Mouse (Mus musculus) midbrain, embryonic 15.5 days (tissue): ENCODE measurements around the gene Tmx1. TPM values are rescaled to one million over a fixed set of nuclear protein-coding genes. Genes with fewer than 3 reads are reported as not detected.

Source experiments
- ATAC-seq: fragments of 200-750 bp; cut with Nextera tagmentation; replicated peaks from 2 replicates; pipeline ENCODE4 v1.8.0; 2017; ENCODE audit warnings: moderate TSS enrichment
- H3K27ac ChIP-seq: fragments of 300-500 bp; sonication (generic); 2 replicates; pipeline ENCODE4 v1.5.1; 2015; ENCODE audit warnings: mild to moderate bottlenecking, inconsistent platforms
- H3K27me3 ChIP-seq: fragments of 300-500 bp; sonication (generic); replicated peaks from 2 replicates; pipeline ENCODE4 v1.6.1; 2015; ENCODE audit warnings: inconsistent platforms
- H3K36me3 ChIP-seq: fragments of 300-500 bp; sonication (generic); replicated peaks from 2 replicates; pipeline ENCODE4 v1.6.1; 2015; ENCODE audit warnings: inconsistent platforms
- H3K4me1 ChIP-seq: fragments of 300-500 bp; sonication (generic); 2 replicates; pipeline ENCODE4 v1.6.1; 2015; ENCODE audit warnings: inconsistent platforms
- H3K4me2 ChIP-seq: fragments of 300-500 bp; sonication (generic); 2 replicates; pipeline ENCODE4 v1.6.1; 2015; ENCODE audit warnings: inconsistent platforms, mild to moderate bottlenecking, moderate library complexity
- H3K4me3 ChIP-seq: fragments of 300-500 bp; sonication (generic); 2 replicates; pipeline ENCODE4 v1.5.1; 2015; ENCODE audit warnings: mild to moderate bottlenecking, inconsistent platforms
- H3K9ac ChIP-seq: fragments of 300-500 bp; sonication (generic); 2 replicates; pipeline ENCODE4 v1.6.1; 2015; ENCODE audit warnings: mild to moderate bottlenecking, inconsistent platforms
- H3K9me3 ChIP-seq: fragments of 300-500 bp; sonication (generic); 2 replicates; pipeline ENCODE4 v1.6.1; 2016; ENCODE audit warnings: inconsistent platforms
- WGBS: fragments of 180-500 bp; shearing (Covaris S2); methylation state at CpG from one replicate; pipeline ENCODE4 v1.1.7; 2015; ENCODE audit warnings: mixed read lengths; 5-methylcytosine and 5-hydroxymethylcytosine counted together
- polyA plus RNA-seq: library from polyadenylated mRNA; unstranded; fragments of >200 nt; fragmentation: Nextera tagmentation; extraction: Ambion mirVana; gene quantifications from 2 replicates; pipeline ENCODE4 v1.2.1, GENCODE M21; 2015

Gene Tmx1
- polyA plus RNA-seq, 1 experiment from 2014 or later, result 135 TPM

GRCm38 (mm10) chr12:70451533-70451932, 1.4 kb upstream of the Tmx1 start:
- Histone ChIP-seq H3K9ac (no peak overlapping the region), H3K9me3 (no peaks in the 10 kb centered on the region), H3K4me3 (no peak overlapping the region), H3K27me3 (no peaks in the 10 kb centered on the region), H3K27ac (no peak overlapping the region), H3K4me2 (no peak overlapping the region), H3K4me1 (peaks cover 27% of the 10 kb centered on the region), H3K36me3 (no peaks in the 10 kb centered on the region)
- ATAC-seq, result no peak
- 89% methylated on average over 3 of the region's 3 CpGs for WGBS

GRCm38 (mm10) chr12:70452143-70452542, 752 bp upstream of the Tmx1 start:
- Histone ChIP-seq H3K4me3 (peak overlapping the region; percentile 88; the same call in 1 of the 2 replicates), H3K36me3 (no peaks in the 10 kb centered on the region), H3K4me2 (peak overlapping the region; percentile 74), H3K9me3 (no peaks in the 10 kb centered on the region), H3K9ac (peak overlapping the region; percentile 62; the same call in 1 of the 2 replicates), H3K4me1 (peaks cover 27% of the 10 kb centered on the region), H3K27ac (no peak overlapping the region), H3K27me3 (no peaks in the 10 kb centered on the region)
- WGBS, result 90% methylated on average over 2 of the region's 2 CpGs
- no peak for ATAC-seq

GRCm38 (mm10) chr12:70455226-70455625, 2.3 kb downstream of the Tmx1 start:
- Histone ChIP-seq H3K9me3 (no peaks in the 10 kb centered on the region), H3K4me2 (0 out of 2 replicates have a peak overlapping the region, but pooled peaks have one; percentile 74), H3K4me3 (no peak overlapping the region), H3K36me3 (peaks cover 22% of the 10 kb centered on the region), H3K27ac (no peak overlapping the region), H3K27me3 (no peaks in the 10 kb centered on the region), H3K4me1 (peaks cover 27% of the 10 kb centered on the region), H3K9ac (no peak overlapping the region)
- no peak for ATAC-seq
- 91% methylated on average over 8 of the region's 8 CpGs for WGBS

- Histone ChIP-seq H3K4me2 (no peak overlapping the region), H3K4me1 (peaks cover 13% of the 10 kb centered on the region), H3K9ac (no peak overlapping the region), H3K9me3 (no peaks in the 10 kb centered on the region), H3K36me3 (peaks cover 28% of the 10 kb centered on the region), H3K27ac (no peak overlapping the region), H3K27me3 (no peaks in the 10 kb centered on the region), H3K4me3 (no peak overlapping the region)
- WGBS, result 100% methylated on average over 1 of the region's 1 CpGs
- no peak for ATAC-seq
These were observed 6.7 kb downstream of the Tmx1 start for GRCm38 (mm10) chr12:70459546-70459945.

- Histone ChIP-seq H3K36me3 (peaks cover 34% of the 10 kb centered on the region), H3K4me1 (no peaks in the 10 kb centered on the region), H3K4me3 (no peak overlapping the region), H3K9ac (no peak overlapping the region), H3K27me3 (no peaks in the 10 kb centered on the region), H3K4me2 (no peak overlapping the region), H3K27ac (no peak overlapping the region), H3K9me3 (no peaks in the 10 kb centered on the region)
- no peak for ATAC-seq
- 89% methylated on average over 4 of the region's 4 CpGs for WGBS
These were observed 11.1 kb downstream of the Tmx1 start for GRCm38 (mm10) chr12:70464016-70464415.

GRCm38 (mm10) chr12:70475336-70475735, 22.4 kb downstream of the Tmx1 start:
- H3K27ac ChIP-seq, result no peak overlapping the region
- H3K4me2 ChIP-seq, result no peak overlapping the region
- H3K9ac ChIP-seq, result no peak overlapping the region
- ATAC-seq, result no peak
- H3K27me3 ChIP-seq, result no peaks in the 10 kb centered on the region
- no peaks in the 10 kb centered on the region for H3K36me3 ChIP-seq
- no peaks in the 10 kb centered on the region for H3K9me3 ChIP-seq
- H3K4me1 ChIP-seq, result no peaks in the 10 kb centered on the region
- 86% methylated on average over 3 of the region's 3 CpGs for WGBS
- H3K4me3 ChIP-seq, result no peak overlapping the region

GRCm38 (mm10) chr12:70476884-70477576, 24.1 kb downstream of the Tmx1 start:
- H3K4me3 ChIP-seq, result no peak overlapping the region
- 79% methylated on average over 16 of the region's 16 CpGs for WGBS
- H3K9me3 ChIP-seq, result no peaks in the 10 kb centered on the region
- no peak overlapping the region for H3K9ac ChIP-seq
- H3K36me3 ChIP-seq, result no peaks in the 10 kb centered on the region
- no peak for ATAC-seq
- no peaks in the 10 kb centered on the region for H3K27me3 ChIP-seq
- no peak overlapping the region for H3K4me2 ChIP-seq
- H3K27ac ChIP-seq, result no peak overlapping the region
- H3K4me1 ChIP-seq, result no peaks in the 10 kb centered on the region

- Histone ChIP-seq H3K9me3 (no peaks in the 10 kb centered on the region), H3K9ac (no peak overlapping the region), H3K4me1 (no peaks in the 10 kb centered on the region), H3K27ac (no peak overlapping the region), H3K27me3 (no peaks in the 10 kb centered on the region), H3K36me3 (no peaks in the 10 kb centered on the region), H3K4me3 (no peak overlapping the region), H3K4me2 (no peak overlapping the region)
- no peak for ATAC-seq
- WGBS, result 76% methylated on average over 16 of the region's 16 CpGs
These were observed 24.8 kb downstream of the Tmx1 start for GRCm38 (mm10) chr12:70477593-70478287.

GRCm38 (mm10) chr12:70485956-70486355, 33.1 kb downstream of the Tmx1 start:
- H3K4me3 ChIP-seq, result no peak overlapping the region
- 89% methylated on average over 7 of the region's 7 CpGs for WGBS
- no peak for ATAC-seq
- H3K4me1 ChIP-seq, result no peaks in the 10 kb centered on the region
- H3K9me3 ChIP-seq, result no peaks in the 10 kb centered on the region
- no peaks in the 10 kb centered on the region for H3K36me3 ChIP-seq
- no peak overlapping the region for H3K27ac ChIP-seq
- H3K27me3 ChIP-seq, result no peaks in the 10 kb centered on the region
- no peak overlapping the region for H3K9ac ChIP-seq
- no peak overlapping the region for H3K4me2 ChIP-seq

GRCm38 (mm10) chr12:70486716-70487480, 34.0 kb downstream of the Tmx1 start:
- no peak overlapping the region for H3K4me2 ChIP-seq
- H3K36me3 ChIP-seq, result no peaks in the 10 kb centered on the region
- H3K4me1 ChIP-seq, result no peaks in the 10 kb centered on the region
- no peak overlapping the region for H3K9ac ChIP-seq
- H3K27me3 ChIP-seq, result no peaks in the 10 kb centered on the region
- H3K4me3 ChIP-seq, result no peak overlapping the region
- no peak for ATAC-seq
- 88% methylated on average over 6 of the region's 6 CpGs for WGBS
- H3K9me3 ChIP-seq, result no peaks in the 10 kb centered on the region
- no peak overlapping the region for H3K27ac ChIP-seq

GRCm38 (mm10) chr12:70492441-70492840, 39.5 kb downstream of the Tmx1 start:
- ATAC-seq, result no peak
- H3K27ac ChIP-seq, result no peak overlapping the region
- H3K4me2 ChIP-seq, result no peak overlapping the region
- H3K4me1 ChIP-seq, result peaks cover 14% of the 10 kb centered on the region
- H3K36me3 ChIP-seq, result no peaks in the 10 kb centered on the region
- 90% methylated on average over 10 of the region's 10 CpGs for WGBS
- H3K27me3 ChIP-seq, result no peaks in the 10 kb centered on the region
- H3K9ac ChIP-seq, result no peak overlapping the region
- H3K4me3 ChIP-seq, result no peak overlapping the region
- H3K9me3 ChIP-seq, result no peaks in the 10 kb centered on the region

GRCm38 (mm10) chr12:70494494-70495281, 41.8 kb downstream of the Tmx1 start:
- H3K36me3 ChIP-seq, result no peaks in the 10 kb centered on the region
- no peaks in the 10 kb centered on the region for H3K9me3 ChIP-seq
- H3K4me1 ChIP-seq, result peaks cover 16% of the 10 kb centered on the region
- no peaks in the 10 kb centered on the region for H3K27me3 ChIP-seq
- 60% methylated on average over 10 of the region's 10 CpGs for WGBS
- peak; percentile 63 for ATAC-seq
- H3K27ac ChIP-seq, result no peak overlapping the region
- no peak overlapping the region for H3K9ac ChIP-seq
- no peak overlapping the region for H3K4me3 ChIP-seq
- H3K4me2 ChIP-seq, result no peak overlapping the region
